Mouse (Mus musculus): ENCODE data around the gene Sh3kbp1.

DNA sequence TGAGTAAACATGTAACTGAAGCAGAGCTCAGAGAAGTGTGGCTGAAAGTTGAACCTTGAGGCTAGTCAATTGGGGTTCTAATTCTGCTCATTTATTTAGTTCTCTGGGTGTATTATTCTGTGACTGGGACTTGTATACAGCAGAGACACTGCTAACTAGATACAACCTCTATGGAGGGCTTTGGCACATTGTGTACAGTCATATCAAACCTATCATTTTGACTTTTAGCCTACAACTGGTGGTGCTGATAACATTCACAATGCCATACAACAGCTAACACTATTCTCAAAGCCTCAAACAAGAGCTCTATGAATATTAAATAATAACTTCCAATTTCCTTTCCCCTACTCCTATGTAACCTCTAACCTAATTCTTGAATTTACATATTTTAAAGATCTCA lies 129.2 kb downstream of the Sh3kbp1 start:
- TF ChIP-seq CTCF (conservative IDR thresholded peaks at IDR 0.05; ENCODE audit: low read length): no peak
- no peak for TF ChIP-seq POU5F1 (IDR thresholded peaks at IDR 0.05; ENCODE audit: borderline replicate concordance, low read length)
- no peak for TF ChIP-seq NANOG (IDR thresholded peaks at IDR 0.05; ENCODE audit: borderline replicate concordance, low read length)

Data from E14TG2a.4 (cell line).